Mouse (Mus musculus): ENCODE measurements around the gene Tssc4.

DNA sequence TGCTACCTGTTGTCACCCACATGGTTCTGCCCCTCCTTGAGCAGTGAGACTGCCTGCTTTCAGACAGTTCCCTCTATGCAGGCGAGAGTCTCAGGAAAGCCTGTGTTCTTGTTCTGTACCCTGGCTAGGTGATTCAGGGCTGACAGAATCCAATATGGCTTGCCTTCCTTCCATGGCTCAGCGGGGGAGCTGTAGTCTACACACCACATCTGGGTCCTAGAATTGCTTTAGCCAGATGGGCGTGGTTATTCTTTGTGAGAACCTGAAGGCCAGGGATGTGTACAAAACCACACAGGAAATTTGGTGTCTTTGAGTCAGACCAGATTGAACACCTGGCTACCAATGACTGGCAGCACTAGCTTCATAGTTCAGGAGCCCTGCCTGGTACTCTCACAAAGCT, 50.8 kb downstream of the Tssc4 start:
- TF ChIP-seq HCFC1 (IDR thresholded peaks at IDR 0.05; ENCODE audit: borderline replicate concordance, insufficient read depth, low read length) (no peak), MAFK (IDR thresholded peaks at IDR 0.05; ENCODE audit: insufficient read depth, low read depth, low read length) (no peak)
